Mouse (Mus musculus) thymus, adult 2 months (tissue): ENCODE measurements around the gene Fam133b. TPM values are rescaled to one million over a fixed set of nuclear protein-coding genes. Genes with fewer than 3 reads are reported as not detected.
A peak's percentile ranks its signal among the peaks of the same experiment; 100 is the strongest.

Experiments
- DNase-seq: peaks from one replicate; pipeline ENCODE4 v3.0.0; 2021
- H3K27ac ChIP-seq: fragments of 200-500 bp; 2 replicates; pipeline ENCODE4 v1.5.1; 2012; ENCODE audit warnings: low read length, control low read depth; ENCODE audit not compliant: control insufficient read depth, insufficient read depth
- H3K27me3 ChIP-seq: fragments of 200-500 bp; 2 replicates; pipeline ENCODE4 v1.6.1; 2012; ENCODE audit warnings: mild to moderate bottlenecking, low read length, moderate library complexity, mixed read lengths; ENCODE audit not compliant: control insufficient read depth, insufficient read depth
- H3K36me3 ChIP-seq: fragments of 200-500 bp; 2 replicates; pipeline ENCODE4 v1.6.1; 2012; ENCODE audit warnings: mild to moderate bottlenecking, low read length, moderate library complexity; ENCODE audit not compliant: control insufficient read depth, insufficient read depth
- H3K4me1 ChIP-seq: fragments of 200-500 bp; replicated peaks from 2 replicates; pipeline ENCODE4 v1.6.1; 2012; ENCODE audit warnings: low read length; ENCODE audit not compliant: control insufficient read depth, insufficient read depth
- H3K4me3 ChIP-seq: fragments of 200-500 bp; 2 replicates; pipeline ENCODE4 v1.5.1; 2012; ENCODE audit warnings: mild to moderate bottlenecking, low read length, control low read depth, moderate library complexity; ENCODE audit not compliant: control insufficient read depth, insufficient read depth
- CTCF ChIP-seq: fragments of 200-500 bp; IDR thresholded peaks from 2 replicates; pipeline ENCODE4 v1.5.1; 2012; ENCODE audit warnings: mild to moderate bottlenecking, control low read depth, low read length, moderate library complexity, borderline replicate concordance; ENCODE audit not compliant: control insufficient read depth, poor library complexity, insufficient read depth; ENCODE audit errors: extremely low read depth
- POLR2A ChIP-seq: fragments of 200-500 bp; IDR thresholded peaks from 2 replicates; pipeline ENCODE4 v1.6.1; 2012; ENCODE audit warnings: mild to moderate bottlenecking, low read length, control low read depth, moderate library complexity; ENCODE audit not compliant: control insufficient read depth, poor library complexity, insufficient read depth; ENCODE audit errors: extremely low read depth
- WGBS: fragments of 180-500 bp; shearing (Covaris S2); methylation state at CpG from one replicate; pipeline ENCODE4 v1.1.7; 2018; 5-methylcytosine and 5-hydroxymethylcytosine counted together
- polyA plus RNA-seq: library from polyadenylated mRNA; depleted of rRNA; stranded (reverse); fragments of >200 nt; gene quantifications from 2 replicates; pipeline ENCODE4 v1.2.3, GENCODE M21; 2012; rRNA removed

Gene Fam133b
- polyA plus RNA-seq = 13.4 and 13.7 TPM in 2 replicates

DNA sequence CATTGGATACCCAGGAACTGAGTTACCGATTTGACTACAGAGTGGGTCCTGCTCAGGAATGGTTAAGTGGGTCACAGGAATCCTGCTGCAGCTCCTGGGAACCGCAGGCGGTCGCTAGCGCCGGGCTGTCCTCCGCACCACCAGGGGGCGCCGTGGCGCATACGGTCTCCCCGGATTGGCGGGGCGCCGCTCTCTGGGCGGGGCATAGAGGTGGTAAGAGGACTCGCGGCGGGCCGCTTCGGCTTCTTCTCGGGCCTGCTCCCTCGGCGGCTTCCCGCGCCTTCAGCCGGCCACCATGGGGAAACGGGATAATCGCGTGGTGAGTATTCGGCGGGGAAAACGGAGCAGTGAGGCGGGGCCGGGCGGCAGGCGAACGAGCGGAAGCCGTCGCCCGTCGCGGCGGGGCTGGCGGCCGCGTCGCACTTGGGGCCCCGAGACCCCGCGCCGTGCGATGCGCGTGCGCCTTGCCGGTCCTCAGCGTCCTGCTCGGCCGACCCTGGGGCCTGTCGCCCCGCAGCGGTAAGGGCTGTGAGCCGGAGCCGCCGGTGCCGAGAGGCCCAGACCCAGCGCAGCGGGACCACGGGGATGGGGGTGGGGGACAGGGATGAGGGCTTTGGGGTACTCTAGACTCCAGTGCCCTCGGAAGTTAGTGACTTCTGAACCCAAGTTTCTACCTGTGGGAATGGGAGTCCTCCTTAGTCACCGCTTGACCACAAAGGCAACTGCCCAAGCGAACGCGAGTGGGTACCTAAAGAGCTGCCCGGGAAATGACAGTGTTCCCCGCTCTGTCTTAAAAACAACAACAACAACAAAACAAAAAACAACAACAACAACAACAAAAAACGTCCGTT, at the start of gene Fam133b:
TSS of gene Fam133b (plus strand) at position 205 of the 851 bp plus-strand sequence.
- TF ChIP-seq POLR2A (peak; percentile 77; the same call in 1 of the 2 replicates), CTCF (peak; percentile 98)
- H3K4me1 ChIP-seq = peaks cover 8% of the 10 kb centered on the region
- peak; percentile 96 for DNase-seq
- no peaks in the 10 kb centered on the region for H3K36me3 ChIP-seq
- H3K4me3 ChIP-seq = peak within 1 kb of the TSS; percentile 99
- peak within 1 kb of the TSS; percentile 28; the same call in 1 of the 2 replicates for H3K27ac ChIP-seq
- H3K27me3 ChIP-seq = no peaks in the 10 kb centered on the region
- under 1% methylated on average over 80 of the region's 80 CpGs for WGBS

DNA sequence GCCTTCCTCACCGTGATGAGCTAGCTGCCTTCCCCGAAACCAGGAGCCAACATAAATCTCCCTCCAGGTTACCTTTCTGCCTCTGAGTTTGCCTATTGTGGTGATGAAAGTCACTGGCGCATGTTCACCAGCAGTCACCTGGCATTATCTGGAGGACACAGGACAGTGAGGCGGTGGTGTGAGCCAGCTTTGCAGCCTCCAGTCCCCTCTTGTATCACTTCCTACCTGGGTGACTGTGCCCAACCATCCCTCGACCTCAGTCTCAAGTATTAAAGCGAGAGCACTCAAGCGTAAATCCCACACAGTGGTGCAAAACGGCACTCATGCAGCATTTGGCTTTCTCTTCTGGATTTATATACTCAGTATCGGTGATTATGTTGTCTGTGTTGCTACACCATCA, 49.7 kb upstream of the Fam133b start:
- H3K4me3 ChIP-seq = no peak overlapping the region
- no peaks in the 10 kb centered on the region for H3K27me3 ChIP-seq
- H3K4me1 ChIP-seq = peaks cover 24% of the 10 kb centered on the region
- H3K36me3 ChIP-seq = no peaks in the 10 kb centered on the region
- no peak for DNase-seq
- H3K27ac ChIP-seq = no peak overlapping the region
- WGBS = 90% methylated on average over 9 of the region's 9 CpGs
- TF ChIP-seq POLR2A (no peak), CTCF (no peak)

DNA sequence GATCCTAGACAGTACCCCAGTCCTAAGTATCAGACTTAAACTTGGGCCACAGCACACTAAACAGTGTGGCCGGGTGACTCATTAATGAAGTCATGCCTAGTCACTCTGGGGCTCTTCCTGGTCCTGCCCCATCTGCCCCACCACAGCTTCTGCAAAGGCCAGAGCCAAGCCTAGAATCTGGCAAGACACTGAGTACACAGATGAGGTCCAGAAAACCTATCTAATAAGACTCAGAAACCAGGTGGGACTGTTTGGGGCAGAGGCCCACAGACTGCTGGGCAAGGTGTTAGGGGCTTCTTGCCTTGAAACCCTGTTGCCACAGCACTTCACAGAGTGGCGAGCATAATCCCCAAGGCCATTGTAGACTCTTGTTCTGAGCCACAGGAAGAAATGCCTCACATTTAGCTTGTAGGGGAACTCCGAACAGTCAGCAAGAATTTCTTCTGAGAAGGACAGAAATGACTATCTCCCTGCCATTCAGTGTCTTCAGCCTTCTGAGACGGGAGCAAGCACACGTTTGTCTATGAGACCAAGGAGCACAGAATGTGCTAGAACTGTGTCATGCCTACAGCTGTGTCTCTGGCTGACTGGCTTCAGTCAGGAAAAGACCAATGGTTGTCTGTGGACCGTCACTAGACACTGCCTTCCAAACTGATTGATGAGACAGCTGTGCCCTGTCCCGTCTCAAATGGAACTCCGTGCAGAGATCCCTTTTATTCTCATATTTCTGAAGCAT, 49.0 kb upstream of the Fam133b start:
- 81% methylated on average over 8 of the region's 8 CpGs for WGBS
- no peak for DNase-seq
- Histone ChIP-seq H3K27ac (no peak overlapping the region), H3K4me1 (peaks cover 24% of the 10 kb centered on the region), H3K27me3 (no peaks in the 10 kb centered on the region), H3K4me3 (no peak overlapping the region), H3K36me3 (no peaks in the 10 kb centered on the region)
- TF ChIP-seq CTCF (no peak), POLR2A (no peak)

- Histone ChIP-seq H3K27ac (peak overlapping the region; percentile 49), H3K4me3 (no peak overlapping the region), H3K36me3 (no peaks in the 10 kb centered on the region), H3K4me1 (peaks cover 41% of the 10 kb centered on the region), H3K27me3 (no peaks in the 10 kb centered on the region)
- WGBS = 4% methylated on average over 5 of the region's 5 CpGs
- no peak for TF ChIP-seq POLR2A
- no peak for TF ChIP-seq CTCF
- no peak for DNase-seq
Observed at GRCm38 (mm10) chr5:3497505-3497925, 46.1 kb upstream of the Fam133b start.

- no peak for DNase-seq
- H3K27me3 ChIP-seq = no peaks in the 10 kb centered on the region
- H3K4me1 ChIP-seq = peaks cover 44% of the 10 kb centered on the region
- TF ChIP-seq POLR2A (no peak), CTCF (no peak)
- no peak overlapping the region for H3K4me3 ChIP-seq
- no peak overlapping the region for H3K27ac ChIP-seq
- H3K36me3 ChIP-seq = no peaks in the 10 kb centered on the region
- WGBS = 52% methylated on average over 5 of the region's 5 CpGs
Observed at GRCm38 (mm10) chr5:3500298-3500697, 43.3 kb upstream of the Fam133b start.

DNA sequence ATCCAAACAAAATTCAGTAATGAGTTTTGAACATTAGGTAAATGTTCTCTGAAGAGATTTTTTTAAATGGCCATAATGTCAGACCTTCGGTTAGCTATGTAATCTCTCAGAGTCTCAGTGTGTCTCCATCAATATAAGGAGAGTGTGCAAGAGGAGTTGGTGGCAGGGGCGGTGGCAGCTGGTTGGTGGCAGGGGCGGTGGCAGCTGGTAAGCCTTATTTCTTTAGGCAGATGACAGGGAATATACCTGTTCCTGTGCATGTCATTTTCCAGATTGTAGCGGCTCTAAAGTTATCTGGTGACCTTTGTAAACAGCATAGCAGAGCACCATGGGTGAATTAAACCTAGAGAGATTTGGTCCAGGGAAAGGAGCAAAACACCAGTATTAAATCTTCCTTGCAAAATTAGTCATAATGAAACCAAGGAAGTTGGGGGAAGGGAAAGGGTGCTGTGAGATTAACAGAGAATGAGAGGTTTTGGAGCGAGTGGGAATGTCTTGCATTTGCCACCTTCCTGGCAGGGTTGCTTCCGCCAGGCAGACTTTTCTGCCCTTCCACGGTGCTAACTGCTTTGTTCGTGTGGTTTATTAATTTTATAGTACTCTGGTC, 42.6 kb upstream of the Fam133b start:
- WGBS = 26% methylated on average over 8 of the region's 8 CpGs
- Histone ChIP-seq H3K27me3 (no peaks in the 10 kb centered on the region), H3K36me3 (no peaks in the 10 kb centered on the region), H3K27ac (0 out of 2 replicates have a peak overlapping the region, but pooled peaks have one; percentile 63), H3K4me1 (peaks cover 44% of the 10 kb centered on the region), H3K4me3 (no peak overlapping the region)
- TF ChIP-seq CTCF = no peak
- no peak for TF ChIP-seq POLR2A
- no peak for DNase-seq

DNA sequence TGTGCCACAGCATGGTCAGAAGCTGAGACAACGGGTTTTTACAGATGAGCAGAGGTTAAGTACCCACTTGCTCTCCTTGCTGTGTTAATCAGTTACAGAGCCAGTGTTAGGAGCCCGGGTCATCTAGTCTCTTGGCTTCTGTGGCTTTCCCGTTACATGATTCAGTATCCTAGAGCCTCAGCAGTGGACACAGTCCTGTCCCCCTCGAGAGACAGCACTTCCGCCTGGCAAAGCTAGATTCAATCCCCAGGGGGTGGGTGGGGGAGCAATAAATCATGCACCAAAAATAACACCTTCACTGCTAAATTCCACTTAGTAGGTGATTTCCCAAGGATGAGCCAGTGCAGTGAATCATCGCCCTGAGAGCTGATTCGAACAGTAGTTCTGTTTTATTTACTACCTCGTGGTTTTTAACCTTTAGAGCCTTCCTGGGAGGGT, 42.0 kb upstream of the Fam133b start:
- 21% methylated on average over 8 of the region's 8 CpGs for WGBS
- H3K4me1 ChIP-seq = peaks cover 43% of the 10 kb centered on the region
- TF ChIP-seq CTCF (no peak), POLR2A (no peak)
- no peaks in the 10 kb centered on the region for H3K36me3 ChIP-seq
- H3K27me3 ChIP-seq = no peaks in the 10 kb centered on the region
- peak overlapping the region; percentile 63 for H3K27ac ChIP-seq
- DNase-seq = no peak
- no peak overlapping the region for H3K4me3 ChIP-seq
